Mouse (Mus musculus) liver (tissue): ENCODE results near the gene Gm13119.
A peak's percentile ranks its signal among the peaks of the same experiment; 100 is the strongest.
"Not testable (repeated sequence)": the region's sequence is repeated elsewhere in the genome, so short reads cannot be mapped to it uniquely, and the experiment has no call there.

Experiments
- DNase-seq: peaks from one replicate; pipeline ENCODE4 v3.0.0-alpha.2; 2020; ENCODE audit warnings: mixed read lengths

Gene Gm13119

GRCm38 (mm10) chr4:144357642-144358041, at the start of gene Gm13119:
Gene Gm13119, plus strand, starts transcription at chr4:144357942.
- not testable (repeated sequence) for DNase-seq

DNA sequence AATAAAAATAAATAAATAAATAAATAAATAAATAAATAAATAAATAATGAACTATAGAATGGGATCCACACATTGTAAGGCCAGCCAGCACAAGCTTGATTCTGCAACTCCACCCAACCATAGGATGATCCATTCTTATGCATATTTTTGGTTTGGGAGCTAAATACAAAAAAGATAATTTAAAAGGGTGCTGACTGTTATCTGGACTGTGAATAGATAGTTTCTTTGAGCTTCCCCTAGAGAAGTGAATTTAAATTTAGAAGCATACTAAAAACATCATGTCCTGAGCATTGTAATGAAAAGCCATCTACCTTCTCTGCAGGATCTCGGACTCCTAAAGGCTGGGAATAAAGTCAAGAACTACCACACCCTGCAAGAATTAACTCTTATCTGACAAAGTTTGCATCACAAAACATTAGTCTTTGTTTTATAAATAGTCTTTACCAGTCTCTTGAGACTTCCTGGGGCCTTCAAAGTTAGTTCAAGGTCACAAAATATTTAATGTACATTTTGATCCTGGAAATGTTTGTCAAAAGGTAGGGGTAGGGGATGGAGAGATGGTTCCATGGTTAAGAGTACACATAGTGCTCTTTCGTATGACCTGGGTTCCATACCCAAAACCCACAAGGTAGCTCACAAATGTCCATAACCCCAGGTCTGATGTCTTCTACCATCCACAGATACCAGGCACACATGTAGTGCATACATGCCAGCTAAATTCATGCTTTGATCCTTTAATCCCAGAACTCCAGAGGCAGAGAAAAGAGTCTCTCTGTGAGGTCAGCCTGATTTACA, 44.9 kb upstream of the Gm13119 start:
- not testable (repeated sequence) for DNase-seq

DNA sequence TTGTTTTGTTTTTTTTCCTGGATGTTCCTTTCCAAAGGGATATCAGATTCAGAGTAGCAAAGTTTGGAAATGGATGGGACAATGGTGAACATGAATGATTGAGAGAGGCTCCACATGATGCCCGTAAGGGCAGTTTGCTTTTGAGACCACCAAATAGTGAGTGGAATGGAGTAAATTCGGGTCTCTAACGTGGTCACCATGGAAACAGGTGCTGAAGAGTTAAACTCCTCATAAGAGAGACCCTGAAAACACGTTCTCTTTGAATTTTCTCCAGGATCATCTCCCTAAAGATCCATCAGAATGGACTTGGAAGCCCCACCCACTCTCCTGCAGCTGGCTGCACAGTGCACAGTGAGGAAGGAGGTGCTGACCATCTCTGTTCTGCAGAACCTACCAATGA, 27.8 kb upstream of the Gm13119 start, which contains the start of gene Gm13128:
TSS of gene Gm13128 (plus strand) at position 301 of the 400 bp plus-strand sequence.
- not testable (repeated sequence) for DNase-seq

DNA sequence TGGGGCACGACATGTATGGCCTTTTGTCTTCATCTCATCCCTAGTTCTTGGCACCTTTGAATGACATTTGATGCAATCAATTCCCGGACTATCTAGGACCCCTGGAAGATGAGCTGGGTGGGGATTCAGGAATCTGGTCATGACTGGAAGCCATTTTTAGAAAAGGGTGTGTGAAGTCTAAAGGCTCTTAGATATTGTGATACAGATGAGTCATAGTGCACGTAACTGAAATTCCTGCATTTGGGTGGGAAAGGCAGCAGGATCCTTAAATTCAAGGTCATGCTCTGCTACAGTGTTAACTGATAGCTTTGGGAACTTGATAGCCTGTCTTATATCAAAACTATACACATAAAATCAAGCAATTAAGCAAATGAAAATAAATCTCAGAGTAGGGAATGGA, 21.9 kb upstream of the Gm13119 start:
- DNase-seq, result not testable (repeated sequence)

DNA sequence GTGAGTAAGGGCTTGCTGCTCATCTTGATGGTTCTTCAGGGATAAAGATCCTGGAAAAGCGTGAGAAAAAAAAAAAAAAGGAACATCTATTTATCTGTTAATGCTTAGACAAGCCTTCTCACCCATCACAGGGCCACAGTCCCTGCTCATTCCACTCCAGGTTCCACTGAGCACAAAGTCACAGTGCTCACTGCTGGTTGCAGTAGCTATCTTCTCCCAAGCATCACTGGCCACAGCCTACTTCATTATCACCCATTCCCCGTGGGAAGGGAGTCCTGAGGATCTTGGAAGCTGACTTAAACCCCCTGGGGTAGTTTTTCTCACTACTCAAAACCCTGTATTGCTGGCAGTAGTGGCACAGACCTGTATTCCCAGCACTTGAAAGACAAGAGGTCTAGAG, 20.2 kb downstream of the Gm13119 start, which contains the start of gene Pramef20:
TSS of gene Pramef20 (minus strand) at position 23 of the 400 bp plus-strand sequence.
- DNase-seq, result no peak

DNA sequence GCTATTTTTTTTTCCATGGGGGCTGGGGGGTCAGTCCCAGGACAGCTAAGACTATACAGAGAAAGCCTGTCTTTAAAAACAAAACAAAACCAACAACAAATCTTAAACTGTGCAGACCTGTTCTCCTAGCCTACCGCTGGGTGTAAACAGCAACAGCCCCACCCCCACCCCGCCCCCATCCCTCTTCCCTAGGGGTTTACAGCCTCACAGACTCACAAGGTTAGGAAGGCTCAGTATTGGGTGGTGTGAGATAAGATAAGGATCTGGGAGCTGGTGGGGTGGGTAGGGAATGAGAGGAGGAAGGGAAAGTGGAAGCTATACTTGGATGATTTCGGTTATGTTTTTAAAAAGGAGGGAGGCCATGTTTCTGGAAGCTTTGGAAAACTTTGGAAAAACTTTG, 38.6 kb downstream of the Gm13119 start:
- no peak for DNase-seq

- DNase-seq, result no peak
Observed at GRCm38 (mm10) chr4:144402712-144403111, 45.0 kb downstream of the Gm13119 start.

DNA sequence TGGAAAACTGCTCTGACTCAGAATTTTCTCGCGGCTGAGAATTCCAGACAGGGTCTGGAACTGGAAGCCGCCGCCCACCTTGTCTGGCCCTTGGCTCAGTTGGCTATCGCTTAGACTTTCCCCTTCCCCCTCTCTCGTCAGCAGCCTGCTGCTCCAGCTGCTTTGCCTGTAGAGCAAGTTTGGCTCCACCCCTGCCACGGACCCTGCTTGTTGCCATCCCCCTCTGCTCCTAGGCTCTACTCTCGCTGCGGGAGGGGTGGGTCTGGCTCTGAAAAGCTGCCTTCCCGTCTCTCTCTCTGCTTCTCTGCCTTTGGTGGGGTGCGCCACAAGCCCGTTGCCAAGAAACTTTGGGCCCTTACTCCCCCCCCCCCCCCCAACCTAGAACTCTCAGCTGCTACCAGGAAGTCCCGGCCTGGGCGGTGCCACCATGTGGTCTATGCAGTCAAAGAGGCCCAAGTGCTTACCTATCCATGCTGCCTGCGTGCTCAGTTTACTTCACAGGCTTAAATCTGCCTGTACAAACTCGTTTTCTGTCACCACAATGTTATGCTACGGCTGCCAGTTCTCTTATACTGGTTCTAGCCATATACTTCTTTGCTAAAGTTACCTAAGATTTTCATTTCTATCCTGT, 46.8 kb downstream of the Gm13119 start:
- peak; percentile 51 for DNase-seq

DNA sequence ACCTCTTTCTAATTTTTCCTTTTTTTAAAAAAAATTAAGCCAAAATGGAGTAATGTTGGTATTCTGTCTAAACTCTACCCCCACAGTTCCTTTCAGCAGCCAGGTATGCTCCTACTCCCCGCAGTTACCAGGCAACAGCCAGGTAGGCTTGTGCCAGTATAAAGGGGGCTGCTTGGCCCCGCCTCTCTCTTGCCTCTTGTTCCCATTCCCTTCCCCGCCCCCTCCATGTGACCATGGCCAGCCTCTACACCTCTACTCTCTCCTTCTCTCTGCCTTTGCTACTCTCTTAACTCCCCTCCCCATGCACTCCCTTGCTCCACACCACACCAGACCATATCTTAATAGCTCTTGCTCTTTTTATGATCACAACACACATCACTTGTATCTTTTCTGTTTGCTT, 48.5 kb downstream of the Gm13119 start:
- no peak for DNase-seq

GRCm38 (mm10) chr4:144408290-144408689, 50.5 kb downstream of the Gm13119 start, which contains the start of gene Pramef12:
Gene Pramef12, minus strand, starts transcription at chr4:144408464.
- DNase-seq, result no peak
